Mouse (Mus musculus): ENCODE measurements around the gene Cdon. TPM values are rescaled to one million over a fixed set of nuclear protein-coding genes. Genes with fewer than 3 reads are reported as not detected.

Gene Cdon
- polyA plus RNA-seq, 1 experiment: 79.8 TPM

GRCm38 (mm10) chr9:35513900-35514299 lies 93.0 kb downstream of the Cdon start:
- TF ChIP-seq POLR2A (IDR thresholded peaks at IDR 0.05; ENCODE audit: low read depth, low read length) (no peak), CTCF (IDR thresholded peaks at IDR 0.05; ENCODE audit: borderline replicate concordance, insufficient read depth, low read length) (no peak)
- Histone ChIP-seq H3K27ac (ENCODE audit: insufficient read depth, low read length) (no peak overlapping the region), H3K4me1 (ENCODE audit: control insufficient read depth, insufficient read depth, low read length) (no peaks in the 10 kb centered on the region), H3K4me3 (ENCODE audit: insufficient read depth, low read length) (no peak overlapping the region)

DNA sequence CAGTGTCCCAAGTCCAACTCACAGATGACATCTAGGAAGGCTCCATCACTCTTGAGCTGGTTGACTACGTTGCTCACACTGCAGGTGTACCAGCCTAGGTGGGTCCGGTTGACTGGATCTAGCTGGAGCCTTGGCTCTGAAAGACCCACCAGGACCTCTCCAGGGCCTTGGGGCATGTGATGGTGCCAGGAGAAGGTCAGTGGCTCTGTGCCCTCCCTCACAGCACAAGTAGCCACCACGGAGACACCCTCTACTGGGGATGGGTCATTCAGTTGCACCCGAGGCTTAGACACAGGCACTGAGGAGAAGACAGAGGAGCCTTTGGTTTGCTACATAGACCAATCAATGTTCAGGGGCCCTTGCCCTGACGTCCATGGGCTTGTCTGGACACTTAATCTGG lies 95.3 kb downstream of the Cdon start:
- Histone ChIP-seq H3K4me1 (ENCODE audit: control insufficient read depth, insufficient read depth, low read length) (no peaks in the 10 kb centered on the region), H3K27ac (ENCODE audit: insufficient read depth, low read length) (no peak overlapping the region), H3K4me3 (ENCODE audit: insufficient read depth, low read length) (no peak overlapping the region)
- TF ChIP-seq CTCF (IDR thresholded peaks at IDR 0.05; ENCODE audit: borderline replicate concordance, insufficient read depth, low read length) (no peak), POLR2A (IDR thresholded peaks at IDR 0.05; ENCODE audit: low read depth, low read length) (no peak)

GRCm38 (mm10) chr9:35516711-35517110 lies 95.8 kb downstream of the Cdon start:
- Histone ChIP-seq H3K4me1 (ENCODE audit: control insufficient read depth, insufficient read depth, low read length) (no peaks in the 10 kb centered on the region), H3K4me3 (ENCODE audit: insufficient read depth, low read length) (no peak overlapping the region), H3K27ac (ENCODE audit: insufficient read depth, low read length) (no peak overlapping the region)
- no peak for TF ChIP-seq CTCF (IDR thresholded peaks at IDR 0.05; ENCODE audit: borderline replicate concordance, insufficient read depth, low read length)
- no peak for TF ChIP-seq POLR2A (IDR thresholded peaks at IDR 0.05; ENCODE audit: low read depth, low read length)

GRCm38 (mm10) chr9:35518169-35518568 lies 97.2 kb downstream of the Cdon start, which contains the start of gene Gm1113:
TSS of gene Gm1113 (minus strand) at chr9:35518269.
- no peak within 1 kb of the TSS for H3K27ac ChIP-seq (ENCODE audit: insufficient read depth, low read length)
- no peak within 1 kb of the TSS for H3K4me3 ChIP-seq (ENCODE audit: insufficient read depth, low read length)
- H3K4me1 ChIP-seq (ENCODE audit: control insufficient read depth, insufficient read depth, low read length): no peaks in the 10 kb centered on the region
- TF ChIP-seq CTCF (IDR thresholded peaks at IDR 0.05; ENCODE audit: borderline replicate concordance, insufficient read depth, low read length): no peak
- no peak for TF ChIP-seq POLR2A (IDR thresholded peaks at IDR 0.05; ENCODE audit: low read depth, low read length)

GRCm38 (mm10) chr9:35520631-35521348 lies 99.9 kb downstream of the Cdon start:
- H3K27ac ChIP-seq (ENCODE audit: insufficient read depth, low read length): no peak overlapping the region
- no peak for TF ChIP-seq CTCF (IDR thresholded peaks at IDR 0.05; ENCODE audit: borderline replicate concordance, insufficient read depth, low read length)
- TF ChIP-seq POLR2A (IDR thresholded peaks at IDR 0.05; ENCODE audit: low read depth, low read length): no peak
- no peaks in the 10 kb centered on the region for H3K4me1 ChIP-seq (ENCODE audit: control insufficient read depth, insufficient read depth, low read length)
- H3K4me3 ChIP-seq (ENCODE audit: insufficient read depth, low read length): no peak overlapping the region

GRCm38 (mm10) chr9:35522241-35522640 lies 101.3 kb downstream of the Cdon start:
- Histone ChIP-seq H3K4me1 (ENCODE audit: control insufficient read depth, insufficient read depth, low read length) (no peaks in the 10 kb centered on the region), H3K27ac (ENCODE audit: insufficient read depth, low read length) (no peak overlapping the region), H3K4me3 (ENCODE audit: insufficient read depth, low read length) (no peak overlapping the region)
- TF ChIP-seq CTCF (IDR thresholded peaks at IDR 0.05; ENCODE audit: borderline replicate concordance, insufficient read depth, low read length): no peak
- TF ChIP-seq POLR2A (IDR thresholded peaks at IDR 0.05; ENCODE audit: low read depth, low read length): no peak

DNA sequence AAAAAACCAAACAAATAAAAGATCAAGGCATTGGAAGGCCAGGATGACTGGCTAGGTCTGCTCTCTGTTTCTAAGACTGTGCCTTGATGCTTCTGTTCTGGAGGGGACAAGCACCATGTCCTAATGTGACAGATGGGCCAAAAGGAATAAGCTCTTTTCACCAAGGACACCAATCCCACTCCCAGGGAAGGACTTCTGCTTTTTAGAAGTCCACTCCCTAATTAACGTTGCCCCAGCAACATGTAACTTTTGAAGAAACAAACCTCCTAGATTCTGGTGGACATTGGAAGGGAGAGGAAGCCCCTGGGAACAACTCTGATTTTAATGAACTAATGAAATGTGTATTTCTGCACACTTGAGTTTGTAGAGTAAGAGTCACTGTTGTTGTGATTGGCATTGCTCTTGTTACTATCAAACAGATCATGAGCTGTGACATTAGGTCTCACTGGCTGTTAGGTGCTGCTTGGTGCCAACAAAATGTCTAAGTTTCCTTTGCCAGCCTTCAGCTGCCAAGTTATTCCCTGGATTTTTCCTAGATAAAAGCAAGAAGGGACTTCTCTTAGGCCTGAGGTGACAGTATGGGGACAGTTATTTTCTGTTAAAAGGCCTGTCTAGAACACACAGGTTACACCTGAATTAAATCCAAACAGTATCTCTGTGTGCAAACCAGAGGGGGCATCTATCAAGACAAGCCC lies 102.0 kb downstream of the Cdon start:
- no peaks in the 10 kb centered on the region for H3K4me1 ChIP-seq (ENCODE audit: control insufficient read depth, insufficient read depth, low read length)
- peak overlapping the region; percentile 30; the same call in 1 of the 2 replicates for H3K27ac ChIP-seq (ENCODE audit: insufficient read depth, low read length)
- TF ChIP-seq CTCF (IDR thresholded peaks at IDR 0.05; ENCODE audit: borderline replicate concordance, insufficient read depth, low read length) (no peak), POLR2A (IDR thresholded peaks at IDR 0.05; ENCODE audit: low read depth, low read length) (no peak)
- H3K4me3 ChIP-seq (ENCODE audit: insufficient read depth, low read length): no peak overlapping the region

- Histone ChIP-seq H3K4me3 (ENCODE audit: insufficient read depth, low read length) (no peak overlapping the region), H3K4me1 (ENCODE audit: control insufficient read depth, insufficient read depth, low read length) (no peaks in the 10 kb centered on the region), H3K27ac (ENCODE audit: insufficient read depth, low read length) (peak overlapping the region; percentile 30; the same call in 1 of the 2 replicates)
- no peak for TF ChIP-seq CTCF (IDR thresholded peaks at IDR 0.05; ENCODE audit: borderline replicate concordance, insufficient read depth, low read length)
- TF ChIP-seq POLR2A (IDR thresholded peaks at IDR 0.05; ENCODE audit: low read depth, low read length): no peak
Measured at GRCm38 (mm10) chr9:35523541-35523940, 102.6 kb downstream of the Cdon start.

DNA sequence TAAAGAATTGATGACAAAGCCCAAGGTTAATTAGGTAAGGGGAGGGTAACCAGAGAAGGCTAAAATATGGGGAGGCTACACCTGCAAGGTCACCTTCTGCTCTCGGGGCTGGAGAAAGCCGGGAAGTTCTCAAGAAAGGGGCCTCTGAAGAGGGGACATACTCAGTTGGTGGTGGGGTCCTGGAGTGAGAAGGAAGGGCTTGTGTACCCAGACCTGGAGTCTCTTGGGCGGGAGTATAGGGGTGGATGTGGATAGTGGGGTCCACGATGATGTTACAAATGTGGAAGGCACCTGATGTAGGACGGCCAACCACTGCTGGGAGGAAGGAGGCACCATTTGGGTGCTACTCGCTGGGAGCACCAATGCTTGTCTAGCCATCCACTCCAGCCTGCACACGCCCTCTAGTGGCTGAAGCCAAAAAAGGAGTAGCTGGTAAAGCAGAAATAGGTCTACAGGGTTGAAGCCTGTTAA lies 103.0 kb downstream of the Cdon start:
- H3K4me1 ChIP-seq (ENCODE audit: control insufficient read depth, insufficient read depth, low read length): no peaks in the 10 kb centered on the region
- H3K27ac ChIP-seq (ENCODE audit: insufficient read depth, low read length): peak overlapping the region; percentile 16; the same call in 1 of the 2 replicates
- no peak overlapping the region for H3K4me3 ChIP-seq (ENCODE audit: insufficient read depth, low read length)
- TF ChIP-seq CTCF (IDR thresholded peaks at IDR 0.05; ENCODE audit: borderline replicate concordance, insufficient read depth, low read length): peak; percentile 93
- no peak for TF ChIP-seq POLR2A (IDR thresholded peaks at IDR 0.05; ENCODE audit: low read depth, low read length)

DNA sequence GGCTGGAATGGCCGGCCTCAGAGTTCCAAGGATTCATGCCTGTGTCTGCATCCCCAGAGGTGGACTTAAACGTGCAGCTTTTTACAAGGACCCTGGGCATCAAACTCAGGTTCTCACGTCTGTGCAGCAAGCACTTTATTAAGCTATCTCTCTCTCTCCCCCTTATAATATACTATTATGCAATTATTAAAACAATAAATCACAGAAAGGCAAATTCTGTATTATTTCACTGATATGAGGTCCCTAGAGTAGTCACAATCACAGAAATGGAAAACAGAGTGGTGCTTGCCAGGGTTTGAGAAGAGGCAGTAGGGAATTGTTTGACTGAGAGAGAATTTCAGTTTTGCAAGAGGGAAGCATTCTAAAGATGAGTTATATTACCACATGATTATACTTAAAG lies 108.2 kb downstream of the Cdon start:
- TF ChIP-seq CTCF (IDR thresholded peaks at IDR 0.05; ENCODE audit: borderline replicate concordance, insufficient read depth, low read length) (no peak), POLR2A (IDR thresholded peaks at IDR 0.05; ENCODE audit: low read depth, low read length) (no peak)
- H3K4me1 ChIP-seq (ENCODE audit: control insufficient read depth, insufficient read depth, low read length): no peaks in the 10 kb centered on the region
- H3K4me3 ChIP-seq (ENCODE audit: insufficient read depth, low read length): no peak overlapping the region
- H3K27ac ChIP-seq (ENCODE audit: insufficient read depth, low read length): no peak overlapping the region; the same call in 1 of the 2 replicates

Measured in embryonic fibroblast, embryonic 13.5 days (primary cell).